Mouse (Mus musculus): ENCODE measurements around the gene D630045J12Rik.

D630045J12Rik gene

DNA sequence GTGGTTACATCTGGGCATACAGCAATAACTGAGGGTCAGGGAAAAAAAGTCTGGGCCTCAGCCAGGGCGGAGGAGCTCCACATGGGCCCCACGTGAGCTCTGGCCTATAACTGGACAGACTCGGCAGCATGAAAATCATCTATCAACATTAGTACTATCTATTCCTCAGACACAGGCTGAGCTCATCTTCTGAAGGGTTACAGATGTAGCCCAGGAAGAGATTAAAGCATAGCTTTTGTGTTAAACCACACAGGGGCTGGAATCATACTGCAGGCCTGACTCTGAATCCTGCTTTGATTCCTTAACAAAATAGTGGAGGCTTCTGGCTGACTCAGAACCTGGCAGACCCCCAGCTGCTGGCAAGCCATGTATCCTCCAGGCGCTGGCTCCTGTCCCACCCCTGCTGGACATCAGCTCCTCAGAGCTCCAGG is 122.0 kb downstream of the D630045J12Rik start:
- DNase-seq (ENCODE audit: low spot score), result peak; percentile 91

DNA sequence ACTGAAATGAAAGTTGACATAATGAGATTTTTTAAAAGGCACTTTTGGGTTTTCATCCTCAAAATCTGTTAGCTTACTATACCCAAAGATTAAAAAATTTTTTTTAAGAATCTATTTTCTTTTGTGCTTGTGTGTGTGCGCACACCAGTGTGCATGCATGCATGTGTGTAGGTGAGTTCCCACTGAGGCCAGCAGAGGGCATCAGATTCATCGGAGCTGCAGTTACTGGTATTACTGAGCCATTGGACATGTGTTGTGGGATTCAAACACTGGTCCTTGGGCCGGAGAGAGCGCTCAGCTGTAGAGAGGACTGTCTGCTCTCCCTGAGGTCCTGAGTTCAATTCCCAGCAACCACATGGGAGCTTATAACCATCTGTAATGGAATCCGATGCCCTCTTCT is 123.9 kb downstream of the D630045J12Rik start:
- no peak for DNase-seq (ENCODE audit: low spot score)

DNA sequence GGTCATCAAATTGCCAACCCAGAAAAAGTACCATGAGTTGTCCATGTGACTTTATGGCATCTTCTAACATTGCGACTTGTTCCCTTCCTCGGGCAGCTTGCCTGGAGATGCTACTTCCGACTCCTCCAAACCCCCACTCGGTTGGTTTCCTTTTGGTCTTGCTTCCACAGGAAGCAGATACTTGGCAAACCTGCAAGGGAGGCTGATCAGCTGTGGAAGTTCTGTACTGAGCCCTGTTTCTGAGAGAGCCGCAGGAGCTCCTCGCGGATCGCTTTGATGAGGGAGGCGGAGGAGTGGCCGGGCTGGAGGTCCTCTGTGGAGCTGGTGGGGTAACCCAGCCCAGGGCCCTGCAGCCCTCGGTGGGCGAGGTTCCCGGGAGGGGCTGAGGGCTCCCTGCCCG is 125.7 kb downstream of the D630045J12Rik start:
- no peak for DNase-seq (ENCODE audit: low spot score)

DNA sequence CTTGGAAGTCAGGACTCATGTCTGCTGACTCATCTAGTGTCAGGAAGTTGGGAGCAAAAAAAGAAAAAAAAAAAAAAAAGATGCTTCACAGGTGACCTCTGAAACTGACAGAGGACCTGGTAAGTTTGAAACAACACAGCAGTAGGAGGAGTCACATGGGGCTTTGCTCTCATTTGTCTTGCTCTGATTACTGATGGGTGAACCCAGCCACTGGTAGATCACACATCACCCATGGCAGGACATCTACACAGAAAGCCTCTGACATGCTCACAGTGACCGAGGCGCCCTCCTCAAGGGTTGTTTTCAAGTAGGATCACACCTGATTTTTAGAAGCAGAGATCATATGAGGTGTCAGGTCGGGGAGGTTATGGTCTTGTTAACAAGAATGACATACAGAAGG is 128.3 kb downstream of the D630045J12Rik start:
- no peak for DNase-seq (ENCODE audit: low spot score)

DNA sequence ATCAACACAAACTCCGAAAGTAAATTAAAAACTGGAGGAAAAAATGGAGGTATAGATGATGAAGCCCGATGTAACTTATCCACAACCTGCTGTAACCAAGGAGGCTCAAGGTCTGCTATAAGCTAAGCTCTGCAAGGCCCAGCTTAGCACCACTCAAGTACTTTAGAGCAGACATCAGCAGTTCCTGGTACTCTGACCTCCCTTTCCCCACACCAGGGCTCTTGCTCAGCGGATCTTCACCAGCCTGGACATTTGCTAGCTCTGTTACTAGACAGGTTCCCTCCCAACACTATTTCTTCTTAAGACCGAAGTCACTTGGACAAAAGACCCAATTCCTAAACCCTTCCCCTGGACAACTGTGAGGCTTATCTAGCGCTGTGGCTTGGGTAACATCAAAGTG is 128.9 kb downstream of the D630045J12Rik start:
- DNase-seq (ENCODE audit: low spot score), result no peak

DNA sequence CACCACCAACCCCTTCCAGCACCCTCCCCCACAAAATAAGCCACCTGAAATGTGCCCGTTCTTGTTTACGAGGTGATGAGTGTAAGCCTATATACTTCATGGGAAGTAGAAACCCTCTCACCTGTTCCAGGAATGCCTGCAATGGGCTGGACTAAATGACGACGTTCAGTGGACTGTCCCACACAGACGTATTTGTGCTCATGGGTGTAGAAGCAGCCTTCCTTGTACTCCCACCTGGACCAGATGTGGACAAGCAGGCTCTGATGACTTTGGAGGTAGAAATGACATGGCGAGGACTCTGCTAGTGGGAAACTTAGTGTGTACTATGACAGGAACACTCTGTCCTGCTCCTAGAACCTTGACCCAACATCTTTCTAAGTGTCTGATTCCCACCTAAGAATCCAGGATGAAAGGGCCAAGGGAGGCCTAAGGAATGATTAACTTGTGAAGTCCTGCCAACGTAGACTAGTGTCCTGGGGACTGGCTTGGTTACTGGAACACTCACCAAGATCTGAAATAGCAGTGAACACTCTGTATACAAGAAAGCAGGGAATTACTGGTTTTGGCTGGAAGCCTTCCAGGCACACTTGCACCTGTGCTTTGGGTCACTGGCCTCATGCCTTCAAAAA is 129.5 kb downstream of the D630045J12Rik start, which contains the start of gene Atp6v0a4:
Atp6v0a4 (minus strand) TSS at position 380 of the 629 bp plus-strand sequence.
- DNase-seq (ENCODE audit: low spot score), result no peak

DNA sequence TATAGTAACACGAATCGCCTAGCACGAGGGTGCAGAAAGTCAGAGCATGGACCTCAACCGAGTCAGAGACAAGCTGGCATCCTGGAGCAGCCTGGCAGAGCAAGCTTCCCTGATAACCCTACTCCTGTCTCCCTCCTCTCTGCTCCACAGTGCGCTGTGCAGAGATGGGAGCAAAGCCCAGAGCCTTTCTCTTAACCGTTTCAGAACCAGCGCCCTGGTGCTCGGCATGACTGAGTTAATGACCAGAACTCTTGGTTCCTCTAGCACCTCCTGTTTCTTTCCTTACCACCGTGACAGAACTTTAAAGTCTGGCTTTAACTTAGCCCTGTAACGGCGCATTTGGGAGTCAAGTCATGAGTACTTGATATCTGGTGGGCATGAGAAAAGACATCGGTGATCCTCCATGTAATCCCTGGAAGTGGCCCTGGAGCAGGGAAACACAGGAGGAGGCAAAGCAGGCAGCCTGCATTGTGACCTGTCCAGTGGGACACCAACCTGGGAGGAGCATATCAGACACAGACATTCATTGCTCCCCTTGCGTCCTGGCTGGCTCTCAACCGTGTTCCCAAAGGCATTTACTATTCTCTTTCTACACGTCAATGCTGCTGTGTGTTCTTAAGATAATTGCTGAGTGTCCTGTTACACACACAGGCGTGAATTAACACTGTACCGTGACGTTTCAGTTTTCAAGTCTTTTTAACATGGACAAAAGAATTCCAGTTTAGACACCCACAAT is 130.2 kb downstream of the D630045J12Rik start:
- DNase-seq (ENCODE audit: low spot score), result no peak

DNA sequence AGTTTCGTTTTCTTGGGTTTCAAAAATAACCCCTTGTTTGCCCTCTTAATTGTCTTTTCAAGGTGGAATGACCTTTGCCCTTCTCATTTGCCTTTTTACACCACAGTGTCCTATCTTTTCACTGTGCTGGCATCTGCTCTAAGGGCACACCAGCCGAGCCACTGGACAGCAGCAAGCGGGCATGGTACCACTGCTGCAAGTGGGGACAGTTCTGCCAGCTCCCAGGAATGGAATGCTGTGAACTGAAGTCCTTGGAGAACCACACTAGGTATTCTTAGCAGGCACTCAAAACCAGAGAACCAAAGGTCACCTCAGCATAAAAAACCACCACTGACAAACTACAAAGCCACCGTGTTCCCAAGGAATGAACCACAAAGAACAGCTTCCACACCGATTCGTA is 131.0 kb downstream of the D630045J12Rik start:
- DNase-seq (ENCODE audit: low spot score), result no peak

DNA sequence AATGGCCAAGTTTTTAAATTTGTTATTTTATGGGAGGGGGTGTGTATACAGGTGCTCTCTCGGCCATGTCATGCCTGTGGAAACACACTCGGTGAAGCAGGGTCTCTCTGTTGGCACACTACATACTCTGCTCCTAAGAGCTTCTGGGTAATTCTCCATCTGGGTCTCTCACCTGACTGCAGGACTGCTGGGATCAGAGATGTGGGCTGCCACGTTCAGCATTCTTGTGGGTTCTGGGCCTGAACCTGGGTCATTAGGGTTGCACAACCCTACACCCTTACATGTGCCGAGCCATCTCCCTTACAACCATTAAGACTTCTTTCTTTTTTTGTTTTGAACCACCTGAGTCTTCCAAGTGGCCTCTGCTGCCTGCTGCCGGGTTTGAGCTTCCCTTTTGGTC is 132.0 kb downstream of the D630045J12Rik start:
- no peak for DNase-seq (ENCODE audit: low spot score)

DNA sequence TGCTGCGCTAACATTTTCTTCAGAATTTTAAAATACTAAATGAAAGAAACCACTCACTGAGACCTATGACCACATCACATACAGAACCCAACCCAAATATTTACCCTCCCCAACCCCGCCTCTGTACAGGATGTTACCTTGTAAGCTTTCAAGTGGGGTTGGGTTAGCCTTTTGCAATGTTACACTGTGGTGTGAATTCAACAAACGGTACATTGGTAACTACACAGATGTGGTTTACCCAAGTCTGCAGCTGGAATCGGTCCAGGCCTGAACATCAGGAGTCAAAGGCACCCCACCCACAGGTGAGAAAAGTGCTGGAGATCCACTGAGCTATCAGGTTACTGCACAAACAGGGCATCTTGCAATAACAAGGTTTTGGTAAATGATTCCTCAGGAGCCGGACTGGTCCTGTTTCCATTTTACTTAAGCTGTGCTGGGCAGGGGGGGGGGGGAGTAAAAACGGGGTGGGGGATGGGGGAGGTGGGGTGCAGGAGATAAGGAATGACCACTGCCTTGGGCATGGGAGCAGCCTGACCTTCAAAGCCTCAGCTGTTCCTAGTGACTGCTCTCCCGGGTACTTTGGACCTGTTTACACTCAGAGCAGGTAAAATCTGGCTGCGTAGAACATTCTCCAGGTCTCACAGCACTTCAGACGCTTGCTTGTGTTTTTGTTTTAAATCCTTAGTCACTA is 133.0 kb downstream of the D630045J12Rik start:
- DNase-seq (ENCODE audit: low spot score), result no peak

DNA sequence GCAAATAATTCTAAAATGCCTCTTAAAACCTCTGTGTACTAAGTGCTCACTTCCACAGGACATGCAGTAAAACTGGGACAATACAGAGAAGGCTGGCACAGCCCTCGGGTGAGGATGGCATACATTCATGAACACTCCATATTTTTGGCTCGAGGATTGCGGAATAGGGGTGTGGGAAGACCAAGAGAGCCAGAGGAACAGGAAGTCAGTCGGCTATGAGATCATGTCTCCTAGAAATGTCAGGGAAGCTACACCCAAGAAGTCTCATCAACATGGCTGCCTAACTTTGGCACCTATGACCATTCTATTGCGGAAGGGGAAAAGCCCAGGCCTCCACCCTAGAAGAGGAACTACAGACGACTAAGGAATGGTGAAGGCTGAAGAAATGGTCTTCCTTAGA is 135.5 kb downstream of the D630045J12Rik start:
- no peak for DNase-seq (ENCODE audit: low spot score)

DNA sequence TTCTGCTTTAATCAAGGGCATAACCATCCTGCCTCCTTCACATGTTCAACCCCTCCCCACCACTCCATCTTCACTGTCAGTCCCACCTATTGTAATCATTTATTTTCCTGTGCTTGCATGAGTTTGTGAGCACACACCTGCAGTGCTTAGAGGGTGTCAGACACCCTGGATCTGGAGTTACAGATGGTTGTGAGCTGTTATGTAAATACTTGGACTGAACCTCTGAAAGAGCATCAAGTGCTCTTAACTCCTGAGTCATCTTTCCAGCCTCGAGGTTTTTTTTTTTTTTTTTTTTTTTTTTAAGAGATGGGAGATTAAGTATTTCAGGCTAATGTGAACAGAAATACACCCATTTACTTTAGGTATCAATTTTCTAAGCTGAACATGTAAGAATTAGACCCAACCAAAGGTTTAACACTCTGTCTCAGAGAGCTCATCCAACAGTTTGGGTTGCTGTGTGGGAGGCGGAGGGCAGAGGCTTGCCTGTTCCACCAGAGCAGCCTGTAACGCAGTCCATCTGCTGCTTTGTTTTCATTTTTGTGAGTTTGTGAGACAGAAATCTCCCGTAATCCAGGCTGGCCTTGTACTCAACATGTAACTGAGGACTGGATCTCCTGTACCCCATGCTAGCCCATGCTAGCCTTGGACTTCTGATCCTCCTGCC is 137.6 kb downstream of the D630045J12Rik start:
- DNase-seq (ENCODE audit: low spot score), result no peak

DNA sequence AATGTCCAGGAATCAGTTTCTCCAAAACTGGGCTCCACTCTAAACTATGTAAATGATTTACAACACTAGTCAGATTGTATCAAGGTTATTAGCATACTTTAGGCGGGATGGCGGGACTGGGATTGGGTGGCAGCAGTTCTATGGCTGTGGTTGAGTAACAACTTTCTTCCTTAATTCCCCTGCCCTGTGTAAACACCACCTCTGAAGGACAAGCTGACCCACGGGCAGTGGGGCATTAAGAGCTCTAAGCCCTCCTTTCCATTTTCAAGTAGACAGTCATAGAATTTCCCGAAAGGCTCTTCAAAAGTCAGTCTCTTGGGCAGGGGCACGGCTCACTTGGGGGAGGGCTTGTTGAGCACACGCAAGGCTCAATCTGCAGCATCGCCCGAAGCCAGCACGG is 142.9 kb downstream of the D630045J12Rik start:
- DNase-seq (ENCODE audit: low spot score), result no peak

DNA sequence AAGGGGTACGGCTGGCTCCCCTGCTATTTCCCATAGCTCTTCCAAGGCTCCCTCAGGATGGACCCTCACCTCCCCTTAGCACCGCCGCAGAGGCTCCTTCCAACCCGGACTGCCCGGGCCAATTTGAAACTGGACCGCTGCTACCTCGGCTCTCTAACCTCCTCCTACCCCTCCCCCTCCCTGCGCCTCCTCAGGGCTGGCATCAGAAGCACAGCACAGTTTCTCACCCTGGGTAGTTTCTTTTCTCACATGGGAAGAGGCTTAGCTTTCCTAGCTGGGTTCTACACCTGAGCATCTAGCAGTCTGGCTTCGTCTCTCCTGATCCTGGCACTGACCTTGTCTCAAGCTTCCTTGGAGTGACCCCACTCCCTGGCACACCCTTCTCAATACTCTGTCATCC is 143.9 kb downstream of the D630045J12Rik start:
- DNase-seq (ENCODE audit: low spot score), result no peak

DNA sequence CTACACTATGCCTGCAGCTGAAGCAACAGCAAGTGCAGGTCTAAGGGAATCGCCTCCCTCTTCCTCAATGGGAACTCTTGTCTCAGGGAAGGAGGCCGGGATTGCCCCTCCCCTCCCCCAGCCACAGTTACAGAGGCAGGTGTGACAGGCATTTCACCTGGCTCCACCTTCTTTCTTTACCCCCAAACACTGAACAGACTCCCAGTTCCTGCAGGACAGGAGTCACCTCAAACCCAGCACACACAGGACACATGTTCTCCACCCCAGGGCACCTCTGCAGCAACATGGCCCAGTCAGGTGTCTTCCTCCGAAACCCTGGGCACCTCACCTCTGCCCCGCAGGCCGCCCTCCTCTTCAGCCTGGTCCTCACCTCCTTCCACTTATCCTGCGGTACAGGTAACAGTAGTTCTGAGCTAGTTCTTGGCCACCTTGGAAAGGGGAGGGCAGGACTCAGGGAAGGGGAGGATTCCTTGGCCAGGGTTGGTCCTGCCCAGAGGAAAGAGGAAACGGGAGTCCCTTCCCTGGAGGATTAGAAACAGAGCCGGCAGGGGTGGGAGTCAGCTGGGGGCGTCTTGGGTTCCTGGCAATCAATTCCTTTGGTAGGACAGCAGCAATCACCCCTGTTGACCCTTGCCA is 144.5 kb downstream of the D630045J12Rik start, which contains the start of gene Tmem213:
Tmem213 (plus strand) TSS at position 96 of the 636 bp plus-strand sequence.
- DNase-seq (ENCODE audit: low spot score), result no peak

DNA sequence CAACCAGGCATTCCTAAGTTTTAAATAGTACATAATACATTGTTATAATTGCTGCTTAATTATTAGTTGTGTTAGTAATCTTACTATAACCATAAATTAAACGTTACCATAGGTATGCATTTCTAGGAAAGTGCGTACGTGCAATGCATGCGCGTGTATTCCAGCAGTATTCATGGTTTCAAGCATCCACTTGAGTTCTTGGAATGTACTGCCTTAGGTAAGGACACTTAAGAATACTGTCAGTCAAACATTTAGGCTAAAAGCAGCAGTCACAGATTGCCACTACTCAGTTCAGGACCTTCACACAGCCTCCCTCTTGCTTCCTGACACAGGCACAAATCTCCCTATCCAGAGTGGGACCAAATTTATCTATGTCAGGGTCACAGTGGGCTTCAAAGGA is 145.4 kb downstream of the D630045J12Rik start:
- no peak for DNase-seq (ENCODE audit: low spot score)

DNA sequence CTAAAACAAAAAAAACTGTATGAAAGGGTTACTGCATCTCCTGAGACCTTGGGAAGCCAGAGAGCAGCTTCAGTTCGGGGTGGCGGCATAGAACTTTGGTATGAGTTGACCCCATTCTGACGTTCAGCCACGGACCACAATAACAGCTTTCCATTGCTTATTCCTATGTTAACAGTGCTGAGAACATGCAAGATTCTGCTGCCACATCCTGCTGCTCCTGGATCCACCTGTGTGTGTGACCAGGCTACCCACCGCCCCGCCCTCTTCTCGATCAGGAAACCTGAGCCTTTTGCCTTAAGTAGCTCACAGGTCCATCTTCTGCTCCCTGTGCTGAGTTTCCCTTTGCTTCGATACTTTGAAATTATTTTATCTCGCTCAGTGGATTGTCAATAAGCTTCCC is 147.9 kb downstream of the D630045J12Rik start:
- DNase-seq (ENCODE audit: low spot score), result no peak

DNA sequence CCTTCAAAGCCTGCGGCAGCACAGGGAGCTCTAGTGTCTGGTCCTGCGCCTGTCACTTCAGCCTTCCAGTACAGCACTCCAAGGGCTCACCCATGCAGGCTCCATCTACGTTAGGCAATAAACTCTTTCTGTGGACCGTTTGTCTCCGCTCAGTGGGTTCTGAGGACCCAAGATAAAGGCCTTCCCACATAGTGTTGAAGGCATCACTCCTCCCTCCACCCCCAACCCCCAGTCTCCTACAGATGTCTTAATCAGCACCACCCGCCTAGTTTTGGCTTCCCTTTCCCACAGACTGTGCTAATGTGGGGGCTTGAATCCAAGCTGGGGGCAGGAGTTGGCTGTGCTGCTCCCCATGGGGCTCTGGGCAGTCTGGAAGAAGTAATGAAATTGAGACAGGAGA is 150.0 kb downstream of the D630045J12Rik start:
- no peak for DNase-seq (ENCODE audit: low spot score)

DNA sequence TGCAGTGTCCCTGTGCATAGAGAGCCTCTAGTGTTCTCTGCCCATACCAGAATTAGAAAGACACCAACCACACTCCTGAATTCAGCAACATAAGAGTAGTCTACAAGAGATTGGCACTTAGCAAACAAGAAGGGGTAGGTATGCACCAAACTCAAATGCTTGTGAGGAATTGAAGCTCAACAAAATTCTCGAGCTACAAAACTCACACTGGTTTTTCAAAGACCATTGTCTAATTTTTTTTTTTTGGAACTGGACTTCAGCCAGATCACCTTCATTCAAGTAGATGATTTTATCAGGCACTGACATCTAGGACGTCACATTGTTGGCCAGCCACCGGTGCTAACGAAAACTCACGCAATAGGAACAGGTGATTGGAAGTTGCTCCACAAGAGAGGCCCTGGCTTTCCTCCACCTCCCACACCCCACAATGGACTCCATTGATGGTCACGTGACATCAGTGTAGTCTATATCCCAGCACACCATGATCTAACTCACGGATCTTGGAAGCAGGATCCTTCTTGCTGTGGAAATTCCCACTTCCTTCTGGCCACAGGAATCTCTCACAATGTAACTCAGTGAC is 151.5 kb downstream of the D630045J12Rik start:
- no peak for DNase-seq (ENCODE audit: low spot score)

DNA sequence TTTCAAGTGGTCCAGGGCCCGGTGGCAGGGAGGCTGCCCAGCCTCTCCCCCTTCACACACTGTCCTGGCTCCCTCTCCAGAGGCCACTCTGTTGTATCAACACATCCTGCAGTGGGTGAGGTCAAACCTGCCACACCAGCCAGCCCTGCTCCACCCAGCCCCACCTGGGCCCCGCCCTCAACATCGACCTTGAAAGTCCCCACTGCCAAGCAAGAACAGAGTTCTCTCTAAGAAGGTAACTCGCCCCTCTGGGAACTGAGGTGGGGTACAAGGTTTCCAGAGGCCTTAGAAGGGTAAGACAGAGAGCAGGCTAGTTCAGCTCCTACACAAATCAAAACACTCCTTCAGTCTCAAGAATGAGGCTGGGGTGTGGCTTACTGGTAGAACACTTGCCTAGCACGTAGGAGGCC is 156.8 kb downstream of the D630045J12Rik start:
- no peak for DNase-seq (ENCODE audit: low spot score)

DNA sequence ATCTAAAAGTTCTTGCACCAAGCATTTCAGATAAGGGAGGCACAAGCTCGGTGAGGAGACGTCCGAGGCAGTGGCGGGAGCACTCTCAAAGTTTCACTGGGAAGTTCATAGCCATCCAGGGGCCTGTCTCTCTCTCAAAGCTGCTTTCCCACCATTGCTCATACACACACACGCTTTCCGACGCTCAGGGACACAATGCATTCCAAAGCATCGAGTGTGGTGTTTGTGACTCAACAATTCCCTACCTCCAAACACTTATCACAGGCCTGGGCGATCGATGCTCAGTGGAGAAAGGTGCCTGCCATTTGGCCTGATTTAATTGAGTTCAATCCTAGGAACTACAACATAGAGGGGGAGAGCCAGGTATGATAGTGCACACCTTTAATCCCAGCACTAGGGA is 159.1 kb downstream of the D630045J12Rik start:
- no peak for DNase-seq (ENCODE audit: low spot score)

DNA sequence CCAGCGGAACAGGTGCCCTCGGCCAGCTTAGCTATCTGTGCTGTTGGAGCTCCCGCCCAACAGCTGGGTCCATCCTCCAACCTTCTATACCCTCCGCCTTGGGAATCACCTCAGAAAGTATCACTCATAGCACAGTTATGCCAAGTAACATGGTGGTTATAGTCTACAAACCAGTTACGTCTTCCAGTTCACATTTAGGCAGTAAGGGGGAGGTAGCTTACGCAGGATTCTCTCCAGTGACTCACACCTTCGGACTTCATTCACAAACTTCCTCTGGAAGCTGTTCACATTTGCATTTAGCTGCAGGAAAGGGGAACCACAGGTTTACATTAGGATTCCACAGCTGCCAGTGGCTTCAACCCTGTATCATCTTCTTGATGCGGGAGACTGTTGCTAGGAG is 161.3 kb downstream of the D630045J12Rik start:
- no peak for DNase-seq (ENCODE audit: low spot score)

Data from MN1 (cell line).